Mouse (Mus musculus) CH12.LX (cell line): ENCODE measurements around the gene Defb35. TPM values are rescaled to one million over a fixed set of nuclear protein-coding genes. Genes with fewer than 3 reads are reported as not detected.
"Not testable (repeated sequence)": the region's sequence is repeated elsewhere in the genome, so short reads cannot be mapped to it uniquely, and the experiment has no call there.

ENCODE experiments used
- DNase-seq: peaks from one replicate; pipeline ENCODE4 v3.0.0-alpha.2; 2013; ENCODE audit errors: extremely low read depth
- H3K27ac ChIP-seq: 2 replicates; pipeline ENCODE4 v1.5.1; 2012; ENCODE audit warnings: low read depth, mild to moderate bottlenecking, control low read depth, moderate library complexity; ENCODE audit not compliant: insufficient read depth
- H3K27me3 ChIP-seq: replicated peaks from 2 replicates; pipeline ENCODE3; 2012; ENCODE audit warnings: inconsistent platforms
- H3K36me3 ChIP-seq, 2 experiments: replicated peaks in 1 of 2; 2 replicates each; pipeline versions ENCODE3 to v1.6.1; 2012; ENCODE audit warnings: inconsistent platforms in 1 of 2, low read length in 1 of 2, mild to moderate bottlenecking in 1 of 2, mixed read lengths in 1 of 2, moderate library complexity in 1 of 2; ENCODE audit not compliant: control insufficient read depth in 1 of 2, insufficient read depth in 1 of 2
- H3K4me1 ChIP-seq, 2 experiments: 2 replicates each; pipeline ENCODE4 v1.6.1; 2012; ENCODE audit warnings: inconsistent platforms in 1 of 2, moderate library complexity in 1 of 2; ENCODE audit not compliant: insufficient read depth in 2 of 2, control insufficient read depth in 1 of 2
- H3K4me2 ChIP-seq: 2 replicates; pipeline ENCODE4 v1.6.1; 2012; ENCODE audit warnings: low read depth, mild to moderate bottlenecking, control low read depth; ENCODE audit not compliant: poor library complexity, insufficient read depth, severe bottlenecking
- H3K4me3 ChIP-seq, 3 experiments: fragments of 150-350 bp in 1 of 3; sonication (generic) in 1 of 3; replicated peaks in 1 of 3; 2 replicates each; pipeline versions ENCODE3 to v1.5.1; 2011 to 2012; ENCODE audit warnings: low read depth in 2 of 3, low read length in 2 of 3, mild to moderate bottlenecking in 2 of 3, moderate library complexity in 2 of 3, control low read depth in 1 of 3, improper control_type of control experiment in 1 of 3, inconsistent platforms in 1 of 3, mixed read lengths in 1 of 3; ENCODE audit not compliant: poor library complexity in 1 of 3
- H3K79me2 ChIP-seq: replicated peaks from 2 replicates; pipeline ENCODE4 v1.6.1; 2012; ENCODE audit warnings: mild to moderate bottlenecking, moderate library complexity; ENCODE audit not compliant: control insufficient read depth, poor library complexity, insufficient read depth, severe bottlenecking; ENCODE audit errors: extremely low read depth
- H3K9ac ChIP-seq: 2 replicates; pipeline ENCODE4 v1.6.1; 2012; ENCODE audit warnings: low read depth, mild to moderate bottlenecking, control low read depth, moderate library complexity; ENCODE audit not compliant: insufficient read depth
- H3K9me3 ChIP-seq: replicated peaks from 2 replicates; pipeline ENCODE3; 2012; ENCODE audit warnings: low read length, inconsistent platforms, mixed read lengths
- BHLHE40 ChIP-seq: IDR thresholded peaks from 2 replicates; pipeline ENCODE4 v1.6.1; 2011; ENCODE audit warnings: mild to moderate bottlenecking, low read depth, low read length, improper control_type of control experiment
- ELF1 ChIP-seq: IDR thresholded peaks from 2 replicates; pipeline ENCODE4 v1.6.1; 2014; ENCODE audit warnings: low read depth, mild to moderate bottlenecking, inconsistent platforms, low read length, improper control_type of control experiment
- HCFC1 ChIP-seq: IDR thresholded peaks from 2 replicates; pipeline ENCODE4 v1.6.1; 2012; ENCODE audit warnings: low read depth, mild to moderate bottlenecking, inconsistent platforms, low read length, improper control_type of control experiment
- JUN ChIP-seq: IDR thresholded peaks from 2 replicates; pipeline ENCODE4 v1.6.1; 2011; ENCODE audit warnings: low read depth, mild to moderate bottlenecking, low read length, improper control_type of control experiment, moderate library complexity; ENCODE audit not compliant: insufficient read depth
- KAT2A ChIP-seq: IDR thresholded peaks from 2 replicates; pipeline ENCODE4 v1.6.1; 2012; ENCODE audit warnings: low read length, improper control_type of control experiment, inconsistent platforms; ENCODE audit not compliant: insufficient replicate concordance
- MAFK ChIP-seq: IDR thresholded peaks from 2 replicates; pipeline ENCODE4 v1.6.1; 2011; ENCODE audit warnings: low read length, improper control_type of control experiment; ENCODE audit not compliant: insufficient replicate concordance
- POLR2A ChIP-seq: IDR thresholded peaks from 2 replicates; pipeline ENCODE4 v1.6.1; 2011; ENCODE audit warnings: low read depth, mild to moderate bottlenecking, improper control_type of control experiment, low read length
- RAD21 ChIP-seq: IDR thresholded peaks from 2 replicates; pipeline ENCODE4 v1.6.1; 2011; ENCODE audit warnings: low read depth, mild to moderate bottlenecking, low read length, improper control_type of control experiment, moderate library complexity
- SIN3A ChIP-seq: IDR thresholded peaks from 2 replicates; pipeline ENCODE4 v1.6.1; 2012; ENCODE audit warnings: low read length, improper control_type of control experiment, inconsistent platforms
- SMC3 ChIP-seq: IDR thresholded peaks from 2 replicates; pipeline ENCODE4 v1.6.1; 2011; ENCODE audit warnings: low read depth, low read length, improper control_type of control experiment
- TCF12 ChIP-seq: IDR thresholded peaks from 2 replicates; pipeline ENCODE4 v1.6.1; 2014; ENCODE audit warnings: low read depth, mild to moderate bottlenecking, inconsistent platforms, low read length, improper control_type of control experiment
- UBTF ChIP-seq: IDR thresholded peaks from 2 replicates; pipeline ENCODE4 v1.6.1; 2012; ENCODE audit warnings: low read depth, mild to moderate bottlenecking, inconsistent platforms, low read length, improper control_type of control experiment, moderate library complexity
- dilution Hi-C: fragments of 300-500 bp; cut with MboI; formaldehyde crosslinking; loops from 2 replicates; pipeline ENCODE4 v1.14.3; 2020; ENCODE audit warnings: low sequenced_read_pairs; ENCODE audit not compliant: extremely low pct_unique_long_range_greater_than_20kb, extremely low pct_ligation_motif_present
- in situ Hi-C: fragments of 300-500 bp; cut with MboI; formaldehyde crosslinking; loops from 3 replicates; pipeline ENCODE4 v1.14.3; 2019; ENCODE audit warnings: low sequenced_read_pairs, low pct_ligation_motif_present, low pct_unique_long_range_greater_than_20kb, mixed read lengths
- polyA plus RNA-seq: library from polyadenylated mRNA; unstranded; fragments of >175 nt; gene quantifications from 2 replicates; pipeline ENCODE4 v1.2.1, GENCODE M21; 2012; ENCODE audit warnings: low read depth; ENCODE audit not compliant: insufficient read length
- total RNA-seq, 2 experiments: library from RNA; depleted of rRNA; stranded (reverse); fragments of 300-350 nt in 1 of 2; fragments of >200 nt in 1 of 2; gene quantifications; 2 replicates each; pipeline ENCODE4 v1.2.3; 2012 to 2014

Gene Defb35
- total RNA-seq (2012; rRNA removed) = not detected in 2 replicates
- total RNA-seq (2014; rRNA removed) = not detected in 2 replicates
- not detected in 2 replicates for polyA plus RNA-seq

GRCm38 (mm10) chr8:21938052-21938451 lies at the start of gene Defb35:
TSS of gene Defb35 (plus strand) at chr8:21938352.
- H3K9ac ChIP-seq, H3K36me3 ChIP-seq, in situ Hi-C loops, H3K4me2 ChIP-seq, H3K9me3 ChIP-seq, H3K27ac ChIP-seq, dilution Hi-C loops, H3K4me1 ChIP-seq, DNase-seq, H3K4me3 ChIP-seq, H3K79me2 ChIP-seq: not testable (repeated sequence)
- H3K27me3 ChIP-seq = peaks cover 22% of the 10 kb centered on the region

- DNase-seq, H3K4me1 ChIP-seq, in situ Hi-C loops, H3K4me2 ChIP-seq, dilution Hi-C loops, H3K4me3 ChIP-seq, H3K27ac ChIP-seq, H3K36me3 ChIP-seq, H3K79me2 ChIP-seq, H3K9ac ChIP-seq, H3K9me3 ChIP-seq: not testable (repeated sequence)
- H3K27me3 ChIP-seq = peaks cover 39% of the 10 kb centered on the region
These were observed 31.9 kb upstream of the Defb35 start, which contains the start of gene Defb11 for GRCm38 (mm10) chr8:21906290-21906689. TSS of gene Defb11 (minus strand) at chr8:21906412.

GRCm38 (mm10) chr8:21911931-21912330 lies 26.2 kb upstream of the Defb35 start:
- dilution Hi-C loops (no loop called here), in situ Hi-C loops (no loop called here)
- no peaks in the 10 kb centered on the region for H3K4me1 ChIP-seq
- no peak overlapping the region for H3K27ac ChIP-seq
- H3K9ac ChIP-seq = no peak overlapping the region
- H3K27me3 ChIP-seq = peaks cover 49% of the 10 kb centered on the region
- H3K36me3 ChIP-seq = no peaks in the 10 kb centered on the region
- no peak overlapping the region for H3K4me3 ChIP-seq
- no peak for DNase-seq
- H3K79me2 ChIP-seq = no peaks in the 10 kb centered on the region
- no peaks in the 10 kb centered on the region for H3K9me3 ChIP-seq
- TF ChIP-seq SMC3 (no peak), TCF12 (no peak), KAT2A (no peak), SIN3A (no peak), RAD21 (no peak), HCFC1 (no peak), MAFK (no peak), BHLHE40 (no peak), POLR2A (no peak), JUN (no peak), UBTF (no peak), ELF1 (no peak)
- no peak overlapping the region for H3K4me2 ChIP-seq
